Mouse (Mus musculus) stomach, postnatal 0 days (tissue): Measurements from ENCODE around the gene Dock11.

Experiments used
- CTCF ChIP-seq: IDR thresholded peaks from 2 replicates; pipeline ENCODE4 v1.5.1; 2016; ENCODE audit warnings: antibody characterized with exemption, low read depth, mild to moderate bottlenecking, moderate library complexity
- EP300 ChIP-seq: optimal IDR thresholded peaks from 2 replicates; pipeline ENCODE3; 2016; ENCODE audit warnings: antibody characterized with exemption

DNA sequence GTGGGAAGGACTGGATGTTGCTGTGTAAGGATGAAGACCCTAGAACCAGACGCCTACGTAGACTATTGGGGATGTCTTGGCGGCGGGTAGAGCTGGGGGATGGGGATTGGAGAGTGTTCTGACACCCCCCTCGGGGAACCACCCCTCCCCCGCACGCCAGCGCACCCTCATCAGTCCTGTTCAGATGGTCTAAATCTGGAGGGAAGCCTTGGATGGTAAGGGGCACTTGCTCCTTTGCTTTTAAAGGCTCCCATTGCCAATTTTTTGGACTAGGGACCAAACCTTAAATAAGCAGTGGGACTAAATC lies 1.1 kb downstream of the Dock11 start:
- TF ChIP-seq CTCF (no peak), EP300 (no peak)
